Mouse (Mus musculus) lung, adult 18-20 months (tissue): ENCODE data around the gene Gpr141.
"Not testable (repeated sequence)": the region's sequence is repeated elsewhere in the genome, so short reads cannot be mapped to it uniquely, and the experiment has no call there.

Source experiments
- DNase-seq, 2 experiments: peaks; one replicate each; pipeline ENCODE4 v3.0.0; 2022; ENCODE audit warnings: mixed read lengths in 2 of 2

Gene Gpr141

GRCm38 (mm10) chr13:19824071-19824470 is at the start of gene Gpr141:
TSS of gene Gpr141 (minus strand) at chr13:19824257.
- DNase-seq = peak in 1 of 2 experiments; percentile 4

GRCm38 (mm10) chr13:19864241-19864640 is 40.2 kb upstream of the Gpr141 start:
- DNase-seq = no peak

- DNase-seq = peak in 1 of 2 experiments; percentile 4
These were observed 30.7 kb upstream of the Gpr141 start for GRCm38 (mm10) chr13:19854629-19855333.

- no peak for DNase-seq
These were observed 30.0 kb upstream of the Gpr141 start for GRCm38 (mm10) chr13:19854049-19854448.

GRCm38 (mm10) chr13:19843448-19843847 is 19.4 kb upstream of the Gpr141 start:
- DNase-seq = no peak

- DNase-seq = no peak
These were observed 18.6 kb upstream of the Gpr141 start for GRCm38 (mm10) chr13:19842707-19843106.

- no peak for DNase-seq
These were observed 17.6 kb upstream of the Gpr141 start for GRCm38 (mm10) chr13:19841615-19842014.

GRCm38 (mm10) chr13:19840206-19840605 is 16.1 kb upstream of the Gpr141 start:
- no peak for DNase-seq

- no peak for DNase-seq
These were observed 6.5 kb upstream of the Gpr141 start for GRCm38 (mm10) chr13:19830560-19830959.

GRCm38 (mm10) chr13:19828095-19828494 is 4.0 kb upstream of the Gpr141 start:
- DNase-seq = peak; percentile 9

GRCm38 (mm10) chr13:19821639-19822038 is 2.4 kb downstream of the Gpr141 start:
- no peak for DNase-seq

- DNase-seq = no peak
These were observed 4.1 kb downstream of the Gpr141 start for GRCm38 (mm10) chr13:19819926-19820325.

- no peak for DNase-seq
These were observed 4.8 kb downstream of the Gpr141 start for GRCm38 (mm10) chr13:19819243-19819642.

- no peak for DNase-seq
These were observed 29.1 kb downstream of the Gpr141 start for GRCm38 (mm10) chr13:19794942-19795341.

GRCm38 (mm10) chr13:19794486-19794885 is 29.6 kb downstream of the Gpr141 start:
- peak; percentile 18 to 23 for DNase-seq

- peak in 1 of 2 experiments; percentile 3 for DNase-seq
These were observed 30.3 kb downstream of the Gpr141 start for GRCm38 (mm10) chr13:19793761-19794160.

- DNase-seq = not testable (repeated sequence)
These were observed 36.1 kb downstream of the Gpr141 start for GRCm38 (mm10) chr13:19787946-19788345.

- DNase-seq = no peak
These were observed 53.9 kb downstream of the Gpr141 start for GRCm38 (mm10) chr13:19770163-19770562.

GRCm38 (mm10) chr13:19767202-19767601 is 56.9 kb downstream of the Gpr141 start:
- DNase-seq = no peak

- no peak for DNase-seq
These were observed 59.8 kb downstream of the Gpr141 start for GRCm38 (mm10) chr13:19764276-19764675.

- DNase-seq = no peak
These were observed 60.8 kb downstream of the Gpr141 start for GRCm38 (mm10) chr13:19763211-19763610.

- no peak for DNase-seq
These were observed 78.3 kb downstream of the Gpr141 start for GRCm38 (mm10) chr13:19745741-19746140.

- DNase-seq = peak; percentile 21 to 41
These were observed 79.5 kb downstream of the Gpr141 start for GRCm38 (mm10) chr13:19744536-19744935.

GRCm38 (mm10) chr13:19734597-19734996 is 89.5 kb downstream of the Gpr141 start:
- DNase-seq = no peak

- DNase-seq = peak; percentile 12 to 17
These were observed 93.2 kb downstream of the Gpr141 start for GRCm38 (mm10) chr13:19730826-19731225.
